Mouse (Mus musculus) heart, embryonic 12.5 days (tissue): ENCODE results near the gene Hist1h2bb. TPM values are rescaled to one million over a fixed set of nuclear protein-coding genes. Genes with fewer than 3 reads are reported as not detected.
A peak's percentile ranks its signal among the peaks of the same experiment; 100 is the strongest.

ENCODE experiments used
- ATAC-seq: fragments of 200-750 bp; cut with Nextera tagmentation; 2 replicates; pipeline ENCODE4 v1.8.0; 2017; ENCODE audit warnings: moderate TSS enrichment, moderate library complexity; ENCODE audit not compliant: insufficient number of reproducible peaks, low FRiP score
- H3K27ac ChIP-seq: fragments of 300-500 bp; sonication (generic); 2 replicates; pipeline ENCODE4 v1.5.1; 2016; ENCODE audit warnings: mild to moderate bottlenecking, moderate library complexity; ENCODE audit not compliant: poor library complexity, severe bottlenecking
- H3K27me3 ChIP-seq: fragments of 300-500 bp; sonication (generic); replicated peaks from 2 replicates; pipeline ENCODE4 v1.6.1; 2016; ENCODE audit warnings: mild to moderate bottlenecking, moderate library complexity
- H3K36me3 ChIP-seq: fragments of 300-500 bp; sonication (generic); 2 replicates; pipeline ENCODE4 v1.6.1; 2016; ENCODE audit warnings: mild to moderate bottlenecking, moderate library complexity
- H3K4me1 ChIP-seq: fragments of 300-500 bp; sonication (generic); replicated peaks from 2 replicates; pipeline ENCODE4 v1.6.1; 2016; ENCODE audit warnings: mild to moderate bottlenecking
- H3K4me2 ChIP-seq: fragments of 300-500 bp; sonication (generic); 2 replicates; pipeline ENCODE4 v1.6.1; 2016; ENCODE audit warnings: mild to moderate bottlenecking, moderate library complexity
- H3K4me3 ChIP-seq: fragments of 300-500 bp; sonication (generic); 2 replicates; pipeline ENCODE4 v1.5.1; 2016; ENCODE audit warnings: mild to moderate bottlenecking
- H3K9ac ChIP-seq: fragments of 300-500 bp; sonication (generic); 2 replicates; pipeline ENCODE4 v1.6.1; 2016; ENCODE audit warnings: mild to moderate bottlenecking, moderate library complexity
- H3K9me3 ChIP-seq: fragments of 300-500 bp; sonication (generic); replicated peaks from 2 replicates; pipeline ENCODE4 v1.6.1; 2016; ENCODE audit warnings: mild to moderate bottlenecking, moderate library complexity
- WGBS: fragments of 180-500 bp; shearing (Covaris S2); methylation state at CpG from one replicate; pipeline ENCODE4 v1.1.7; 2016; 5-methylcytosine and 5-hydroxymethylcytosine counted together
- microRNA-seq: library from miRNA; unstranded; fragments of <30 nt; microRNA quantifications from one replicate; pipeline ENCODE4, GENCODE M21; 2017
- polyA plus RNA-seq: library from polyadenylated mRNA; unstranded; fragments of >200 nt; fragmentation: Nextera tagmentation; extraction: Ambion mirVana; gene quantifications from 2 replicates; pipeline ENCODE4 v1.2.1, GENCODE M21; 2016

Hist1h2bb gene
- polyA plus RNA-seq, 1 experiment from 2014 or later: 0.88 TPM

- no peak overlapping the region for H3K9ac ChIP-seq
- 0 out of 2 replicates have a peak, but pooled peaks cover 7% of the 10 kb centered on the region for H3K4me1 ChIP-seq
- H3K9me3 ChIP-seq: no peaks in the 10 kb centered on the region
- 13% methylated on average over 21 of the region's 21 CpGs for WGBS
- H3K27ac ChIP-seq: 0 out of 2 replicates have a peak overlapping the region, but pooled peaks have one; percentile 47
- no peaks in the 10 kb centered on the region for H3K27me3 ChIP-seq
- peak overlapping the region; percentile 62 for H3K4me2 ChIP-seq
- H3K4me3 ChIP-seq: peak overlapping the region; percentile 20
- ATAC-seq: peak; percentile 91
- H3K36me3 ChIP-seq: no peaks in the 10 kb centered on the region
These were observed 26.2 kb downstream of the Hist1h2bb start for GRCm38 (mm10) chr13:23772561-23773313.

- Histone ChIP-seq H3K27ac (no peak overlapping the region), H3K27me3 (no peaks in the 10 kb centered on the region), H3K4me3 (no peak overlapping the region), H3K9ac (no peak overlapping the region), H3K4me1 (no peaks in the 10 kb centered on the region), H3K4me2 (no peak overlapping the region), H3K9me3 (no peaks in the 10 kb centered on the region), H3K36me3 (no peaks in the 10 kb centered on the region)
- ATAC-seq: no peak
- 86% methylated on average over 7 of the region's 7 CpGs for WGBS
These were observed 31.8 kb downstream of the Hist1h2bb start for GRCm38 (mm10) chr13:23778339-23778738.

DNA sequence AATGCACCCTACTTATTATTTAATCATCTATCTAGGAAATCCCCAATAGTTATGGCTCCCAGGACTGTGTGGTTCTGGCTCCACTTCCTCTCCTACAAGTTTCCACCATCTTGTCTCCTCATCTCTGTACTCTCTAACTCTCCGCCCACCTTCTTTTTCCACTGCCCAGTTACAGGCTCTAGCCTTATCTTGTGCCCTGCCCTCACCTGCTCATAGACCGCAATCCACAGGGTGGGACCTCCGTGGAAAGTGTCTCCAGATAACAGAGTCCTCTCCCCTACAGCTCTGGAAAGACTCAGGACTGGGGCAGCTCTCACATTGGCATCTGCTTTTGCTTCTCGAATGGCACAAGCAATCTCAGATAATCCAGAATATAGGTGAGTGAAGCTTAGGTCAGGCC is 32.5 kb downstream of the Hist1h2bb start:
- H3K36me3 ChIP-seq: no peaks in the 10 kb centered on the region
- H3K9me3 ChIP-seq: no peaks in the 10 kb centered on the region
- H3K27ac ChIP-seq: no peak overlapping the region
- ATAC-seq: no peak
- H3K4me3 ChIP-seq: no peak overlapping the region
- no peaks in the 10 kb centered on the region for H3K4me1 ChIP-seq
- H3K9ac ChIP-seq: no peak overlapping the region
- WGBS: 49% methylated on average over 4 of the region's 4 CpGs
- H3K27me3 ChIP-seq: no peaks in the 10 kb centered on the region
- no peak overlapping the region for H3K4me2 ChIP-seq

DNA sequence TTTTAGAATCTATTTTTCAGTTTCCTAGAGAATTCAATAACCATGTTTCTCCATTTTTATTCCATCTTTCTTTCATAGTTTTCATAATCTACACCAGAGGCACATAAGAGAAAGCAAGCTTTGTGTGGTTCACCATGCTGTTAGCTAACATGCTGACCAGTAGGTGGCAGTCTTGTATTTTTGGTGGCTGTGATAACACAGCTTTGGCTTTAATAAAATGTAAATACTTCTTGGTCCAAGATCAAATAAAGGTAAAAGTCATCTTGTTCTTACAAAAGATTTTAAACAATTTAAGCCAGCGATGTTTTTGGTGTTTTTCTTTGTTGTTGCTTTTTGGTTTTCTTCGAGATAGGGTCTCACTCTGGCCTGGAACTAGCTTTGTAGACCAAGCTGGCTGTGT is 46.0 kb downstream of the Hist1h2bb start:
- no peaks in the 10 kb centered on the region for H3K4me1 ChIP-seq
- no peaks in the 10 kb centered on the region for H3K9me3 ChIP-seq
- ATAC-seq: no peak
- H3K27ac ChIP-seq: no peak overlapping the region
- 41% methylated on average over 2 of the region's 2 CpGs for WGBS
- no peaks in the 10 kb centered on the region for H3K27me3 ChIP-seq
- no peak overlapping the region for H3K9ac ChIP-seq
- no peak overlapping the region for H3K4me3 ChIP-seq
- H3K4me2 ChIP-seq: no peak overlapping the region
- H3K36me3 ChIP-seq: no peaks in the 10 kb centered on the region

Small RNA genes lying within 50 kb of the gene (microRNA-seq; reads per million reads assigned to microRNA genes)
- gene Gm44314 (not detected), gene Gm44484 (not detected)

Other genes with a start within 250 kb of the Hist1h2bb start
- 4.4 and 5.2 TPM in 2 replicates for gene Hist1h4h, start 215.7 kb upstream of the Hist1h2bb start, polyA plus RNA-seq
- 2.7 and 7.0 TPM in 2 replicates for gene Hist1h2af, start 212.8 kb upstream of the Hist1h2bb start, polyA plus RNA-seq
- 3.9 and 4.0 TPM in 2 replicates for gene Hist1h3g, start 211.3 kb upstream of the Hist1h2bb start, polyA plus RNA-seq
- gene Hist1h2bh, start 203.3 kb upstream of the Hist1h2bb start, polyA plus RNA-seq: 0.26 and 0.28 TPM in 2 replicates
- 0.32 and 0.36 TPM in 2 replicates for gene Hist1h3f, start 202.7 kb upstream of the Hist1h2bb start, polyA plus RNA-seq
- 0.95 TPM in 1 of 2 replicates, not detected in the other for gene Hist1h4f, start 195.1 kb upstream of the Hist1h2bb start, polyA plus RNA-seq
- 0.21 and 0.26 TPM in 2 replicates for gene Hist1h1d, start 193.5 kb upstream of the Hist1h2bb start, polyA plus RNA-seq
- 1.7 and 2.1 TPM in 2 replicates for gene Hist1h3e, start 184.4 kb upstream of the Hist1h2bb start, polyA plus RNA-seq
- 40.3 and 45.8 TPM in 2 replicates for gene Hist1h2ae, start 175.5 kb upstream of the Hist1h2bb start, polyA plus RNA-seq
- 4.5 and 4.8 TPM in 2 replicates for gene Hist1h2bg, start 175.3 kb upstream of the Hist1h2bb start, polyA plus RNA-seq
- gene Hist1h2bf, start 172.5 kb upstream of the Hist1h2bb start, polyA plus RNA-seq: 1.5 and 2.0 TPM in 2 replicates
- gene Hist1h2ad, start 172.4 kb upstream of the Hist1h2bb start, polyA plus RNA-seq: 1.1 and 2.3 TPM in 2 replicates
- gene Hist1h3d, start 171.0 kb upstream of the Hist1h2bb start, polyA plus RNA-seq: 1.4 and 1.6 TPM in 2 replicates
- 43.5 and 46.9 TPM in 2 replicates for gene Hist1h4d, start 165.1 kb upstream of the Hist1h2bb start, polyA plus RNA-seq
- gene Hist1h2be, start 125.6 kb upstream of the Hist1h2bb start, polyA plus RNA-seq: 1.2 and 2.0 TPM in 2 replicates
- gene Hist1h1e, start 124.2 kb upstream of the Hist1h2bb start, polyA plus RNA-seq: 10.6 and 11.6 TPM in 2 replicates
- gene Hist1h2ac, start 62.8 kb upstream of the Hist1h2bb start, polyA plus RNA-seq: 0.70 and 0.78 TPM in 2 replicates
- gene Hist1h2bc, start 62.5 kb upstream of the Hist1h2bb start, polyA plus RNA-seq: 43.6 and 49.5 TPM in 2 replicates
- gene Hist1h1t, start 50.9 kb upstream of the Hist1h2bb start, polyA plus RNA-seq: not detected in 2 replicates
- gene Hist1h4c, start 48.3 kb upstream of the Hist1h2bb start, polyA plus RNA-seq: 2.7 and 3.5 TPM in 2 replicates
- gene Hfe, start 35.9 kb upstream of the Hist1h2bb start, polyA plus RNA-seq: 10.5 and 13.2 TPM in 2 replicates
- gene Hist1h1c, start 7.9 kb upstream of the Hist1h2bb start, polyA plus RNA-seq: 36.5 and 41.9 TPM in 2 replicates
- gene Hist1h3c, start 1.1 kb upstream of the Hist1h2bb start, polyA plus RNA-seq: 3.0 and 5.1 TPM in 2 replicates
- 16.7 and 20.9 TPM in 2 replicates for gene Hist1h2ab, start 4.4 kb downstream of the Hist1h2bb start, polyA plus RNA-seq
- gene Hist1h3b, start 5.5 kb downstream of the Hist1h2bb start, polyA plus RNA-seq: 3.4 and 3.5 TPM in 2 replicates
- 2.1 and 2.3 TPM in 2 replicates for gene Hist1h4b, start 10.3 kb downstream of the Hist1h2bb start, polyA plus RNA-seq
- gene Hist1h4a, start 14.5 kb downstream of the Hist1h2bb start, polyA plus RNA-seq: not detected in 2 replicates
- 1.7 and 3.5 TPM in 2 replicates for gene Hist1h3a, start 15.7 kb downstream of the Hist1h2bb start, polyA plus RNA-seq
- 0.54 and 1.4 TPM in 2 replicates for gene Hist1h1a, start 16.9 kb downstream of the Hist1h2bb start, polyA plus RNA-seq
- 0.13 TPM in 1 of 2 replicates, not detected in the other for gene Trim38, start 23.2 kb downstream of the Hist1h2bb start, polyA plus RNA-seq
- gene Slc17a2, start 60.3 kb downstream of the Hist1h2bb start, polyA plus RNA-seq: not detected in 2 replicates
- gene Slc17a3, start 92.7 kb downstream of the Hist1h2bb start, polyA plus RNA-seq: not detected in 2 replicates
- not detected in 2 replicates for gene Slc17a1, start 121.0 kb downstream of the Hist1h2bb start, polyA plus RNA-seq
- gene Slc17a4, start 168.3 kb downstream of the Hist1h2bb start, polyA plus RNA-seq: not detected in 2 replicates
- not detected in 2 replicates for gene Hist1h2ba, start 187.4 kb downstream of the Hist1h2bb start, polyA plus RNA-seq
- not detected in 2 replicates for gene Hist1h2aa, start 187.7 kb downstream of the Hist1h2bb start, polyA plus RNA-seq
- gene Scgn, start 244.5 kb downstream of the Hist1h2bb start, polyA plus RNA-seq: not detected in 2 replicates